Mouse (Mus musculus): ENCODE results near the gene Hist1h4c. TPM values are rescaled to one million over a fixed set of nuclear protein-coding genes. Genes with fewer than 3 reads are reported as not detected.

The Hist1h4c gene
- polyA plus RNA-seq, 1 experiment from 2014 or later: 11.6 TPM

GRCm38 (mm10) chr13:23740256-23740840 is 42.1 kb upstream of the Hist1h4c start:
- WGBS (ENCODE audit: insufficient replicate concordance): 16% methylated on average over 13 of the region's 13 CpGs
- H3K9ac ChIP-seq: peak overlapping the region; percentile 92
- H3K27ac ChIP-seq: peak overlapping the region; percentile 100
- no peaks in the 10 kb centered on the region for H3K9me3 ChIP-seq (replicated peaks)
- ATAC-seq: no peak
- peaks cover 48% of the 10 kb centered on the region for H3K4me1 ChIP-seq
- H3K4me3 ChIP-seq: peak overlapping the region; percentile 60
- no peaks in the 10 kb centered on the region for H3K27me3 ChIP-seq (replicated peaks)
- peak overlapping the region; percentile 79 for H3K4me2 ChIP-seq
- no peaks in the 10 kb centered on the region for H3K36me3 ChIP-seq

- Histone ChIP-seq H3K27me3 (replicated peaks) (no peaks in the 10 kb centered on the region), H3K4me3 (peak overlapping the region; percentile 60), H3K4me2 (peak overlapping the region; percentile 79), H3K4me1 (peaks cover 48% of the 10 kb centered on the region), H3K9ac (peak overlapping the region; percentile 92), H3K9me3 (replicated peaks) (no peaks in the 10 kb centered on the region), H3K27ac (peak overlapping the region; percentile 100), H3K36me3 (no peaks in the 10 kb centered on the region)
- no peak for ATAC-seq
- under 1% methylated on average over 14 of the region's 14 CpGs for WGBS (ENCODE audit: insufficient replicate concordance)
These were observed 41.6 kb upstream of the Hist1h4c start for GRCm38 (mm10) chr13:23739922-23740252.

GRCm38 (mm10) chr13:23739069-23739921 is 41.0 kb upstream of the Hist1h4c start:
- no peaks in the 10 kb centered on the region for H3K27me3 ChIP-seq (replicated peaks)
- WGBS (ENCODE audit: insufficient replicate concordance): under 1% methylated on average over 39 of the region's 39 CpGs
- ATAC-seq: peak; percentile 86
- peak overlapping the region; percentile 100 for H3K27ac ChIP-seq
- H3K4me2 ChIP-seq: peak overlapping the region; percentile 79
- no peaks in the 10 kb centered on the region for H3K9me3 ChIP-seq (replicated peaks)
- H3K36me3 ChIP-seq: no peaks in the 10 kb centered on the region
- peak overlapping the region; percentile 92 for H3K9ac ChIP-seq
- H3K4me1 ChIP-seq: peaks cover 44% of the 10 kb centered on the region
- H3K4me3 ChIP-seq: peak overlapping the region; percentile 60

- Histone ChIP-seq H3K27ac (peak within 1 kb of the TSS; percentile 100), H3K4me3 (peak within 1 kb of the TSS; percentile 60), H3K9me3 (replicated peaks) (no peaks in the 10 kb centered on the region), H3K9ac (peak within 1 kb of the TSS; percentile 92), H3K4me2 (peak within 1 kb of the TSS; percentile 79), H3K36me3 (no peaks in the 10 kb centered on the region), H3K27me3 (replicated peaks) (no peaks in the 10 kb centered on the region), H3K4me1 (peaks cover 39% of the 10 kb centered on the region)
- WGBS (ENCODE audit: insufficient replicate concordance): under 1% methylated on average over 38 of the region's 38 CpGs
- peak; percentile 80 for ATAC-seq
These were observed 40.4 kb upstream of the Hist1h4c start, which contains the start of gene Hist1h1c for GRCm38 (mm10) chr13:23738677-23739068. TSS of gene Hist1h1c (plus strand) at chr13:23738808.

GRCm38 (mm10) chr13:23738041-23738440 is 39.8 kb upstream of the Hist1h4c start:
- Histone ChIP-seq H3K27me3 (replicated peaks) (no peaks in the 10 kb centered on the region), H3K9ac (peak overlapping the region; percentile 92), H3K27ac (peak overlapping the region; percentile 100), H3K4me1 (peaks cover 35% of the 10 kb centered on the region), H3K36me3 (no peaks in the 10 kb centered on the region), H3K4me3 (peak overlapping the region; percentile 60), H3K4me2 (peak overlapping the region; percentile 79), H3K9me3 (replicated peaks) (no peaks in the 10 kb centered on the region)
- ATAC-seq: no peak
- WGBS (ENCODE audit: insufficient replicate concordance): 20% methylated on average over 4 of the region's 4 CpGs

GRCm38 (mm10) chr13:23737091-23737490 is 38.8 kb upstream of the Hist1h4c start:
- Histone ChIP-seq H3K4me2 (no peak overlapping the region), H3K4me1 (peaks cover 31% of the 10 kb centered on the region), H3K9me3 (replicated peaks) (no peaks in the 10 kb centered on the region), H3K27me3 (replicated peaks) (no peaks in the 10 kb centered on the region), H3K36me3 (no peaks in the 10 kb centered on the region), H3K9ac (0 out of 2 replicates have a peak overlapping the region, but pooled peaks have one; percentile 4), H3K27ac (peak overlapping the region; percentile 48), H3K4me3 (no peak overlapping the region)
- 84% methylated on average over 5 of the region's 5 CpGs for WGBS (ENCODE audit: insufficient replicate concordance)
- no peak for ATAC-seq

GRCm38 (mm10) chr13:23732156-23732804 is 34.0 kb upstream of the Hist1h4c start:
- Histone ChIP-seq H3K4me2 (no peak overlapping the region), H3K36me3 (no peaks in the 10 kb centered on the region), H3K4me3 (no peak overlapping the region), H3K27ac (no peak overlapping the region), H3K4me1 (peaks cover 34% of the 10 kb centered on the region), H3K9me3 (replicated peaks) (no peaks in the 10 kb centered on the region), H3K27me3 (replicated peaks) (no peaks in the 10 kb centered on the region), H3K9ac (0 out of 2 replicates have a peak overlapping the region, but pooled peaks have one; percentile 22)
- 23% methylated on average over 8 of the region's 8 CpGs for WGBS (ENCODE audit: insufficient replicate concordance)
- ATAC-seq: no peak

GRCm38 (mm10) chr13:23730479-23730878 is 32.2 kb upstream of the Hist1h4c start:
- Histone ChIP-seq H3K4me2 (no peak overlapping the region), H3K36me3 (no peaks in the 10 kb centered on the region)
- ATAC-seq: peak; percentile 46; the same call in 1 of the 2 replicates

GRCm38 (mm10) chr13:23729706-23730105 is 31.5 kb upstream of the Hist1h4c start:
- Histone ChIP-seq H3K27me3 (replicated peaks) (0 out of 2 replicates have a peak, but pooled peaks cover 2% of the 10 kb centered on the region), H3K9me3 (replicated peaks) (no peaks in the 10 kb centered on the region), H3K9ac (no peak overlapping the region), H3K27ac (0 out of 2 replicates have a peak overlapping the region, but pooled peaks have one; percentile 65), H3K4me1 (peaks cover 47% of the 10 kb centered on the region), H3K4me3 (no peak overlapping the region), H3K36me3 (no peaks in the 10 kb centered on the region), H3K4me2 (no peak overlapping the region)
- no peak for ATAC-seq
- WGBS (ENCODE audit: insufficient replicate concordance): 78% methylated on average over 5 of the region's 5 CpGs

More at GRCm38 (mm10) chr13:23730479-23730878, 32.2 kb upstream of the Hist1h4c start:
- H3K4me1 ChIP-seq: peaks cover 40% of the 10 kb centered on the region
- H3K9me3 ChIP-seq (replicated peaks): no peaks in the 10 kb centered on the region
- 66% methylated on average over 8 of the region's 8 CpGs for WGBS (ENCODE audit: insufficient replicate concordance)
- 0 out of 2 replicates have a peak, but pooled peaks cover 2% of the 10 kb centered on the region for H3K27me3 ChIP-seq (replicated peaks)
- H3K9ac ChIP-seq: no peak overlapping the region
- 0 out of 2 replicates have a peak overlapping the region, but pooled peaks have one; percentile 37 for H3K27ac ChIP-seq
- H3K4me3 ChIP-seq: no peak overlapping the region

GRCm38 (mm10) chr13:23729192-23729525 is 30.9 kb upstream of the Hist1h4c start:
- H3K9me3 ChIP-seq (replicated peaks): no peaks in the 10 kb centered on the region
- H3K27ac ChIP-seq: 0 out of 2 replicates have a peak overlapping the region, but pooled peaks have one; percentile 65
- H3K4me1 ChIP-seq: peaks cover 53% of the 10 kb centered on the region
- 51% methylated on average over 9 of the region's 9 CpGs for WGBS (ENCODE audit: insufficient replicate concordance)
- no peak for ATAC-seq
- H3K4me3 ChIP-seq: no peak overlapping the region
- 0 out of 2 replicates have a peak, but pooled peaks cover 2% of the 10 kb centered on the region for H3K27me3 ChIP-seq (replicated peaks)
- H3K9ac ChIP-seq: no peak overlapping the region; the same call in 1 of the 2 replicates
- peak overlapping the region; percentile 40 for H3K4me2 ChIP-seq
- H3K36me3 ChIP-seq: no peaks in the 10 kb centered on the region

GRCm38 (mm10) chr13:23728472-23729191 is 30.4 kb upstream of the Hist1h4c start:
- ATAC-seq: 0 out of 2 replicates have a peak, but pooled peaks have one; percentile 36
- peaks cover 58% of the 10 kb centered on the region for H3K4me1 ChIP-seq
- H3K27me3 ChIP-seq (replicated peaks): 0 out of 2 replicates have a peak, but pooled peaks cover 2% of the 10 kb centered on the region
- no peaks in the 10 kb centered on the region for H3K9me3 ChIP-seq (replicated peaks)
- H3K36me3 ChIP-seq: no peaks in the 10 kb centered on the region
- H3K4me2 ChIP-seq: peak overlapping the region; percentile 40
- peak overlapping the region; percentile 40; the same call in 1 of the 2 replicates for H3K9ac ChIP-seq
- H3K27ac ChIP-seq: 0 out of 2 replicates have a peak overlapping the region, but pooled peaks have one; percentile 65
- no peak overlapping the region for H3K4me3 ChIP-seq
- WGBS (ENCODE audit: insufficient replicate concordance): 46% methylated on average over 18 of the region's 18 CpGs
